Mouse (Mus musculus): ENCODE data around the gene Pdxk. TPM values are rescaled to one million over a fixed set of nuclear protein-coding genes. Genes with fewer than 3 reads are reported as not detected.

The Pdxk gene
- 56.0 and 66.7 TPM in 2 replicates for polyA plus RNA-seq (2015; fragmentation: Nextera tagmentation; extraction: Ambion mirVana)

DNA sequence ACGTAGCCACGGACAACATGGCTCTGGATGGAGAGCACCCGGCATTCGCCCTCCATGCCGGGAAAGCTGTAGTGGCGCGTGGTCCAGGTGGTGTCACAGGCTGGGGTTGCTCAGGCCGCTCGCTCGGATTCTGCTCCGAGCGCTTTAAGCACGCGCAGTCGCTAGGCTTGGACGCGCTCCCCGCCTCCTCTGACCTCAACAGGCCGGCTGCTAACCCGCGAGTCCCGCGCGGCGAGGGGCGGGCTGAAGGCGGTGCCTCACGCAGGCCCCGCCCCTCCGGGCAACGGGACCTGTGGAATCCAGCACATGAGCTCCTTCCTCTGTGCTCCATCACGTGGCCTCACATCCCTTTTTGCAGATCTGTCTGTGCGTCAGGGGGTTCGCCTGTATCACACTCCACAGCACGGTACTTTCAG, at the start of gene Pdxk:
Gene Pdxk, minus strand, starts transcription at position 184 of the 416 bp plus-strand sequence.

DNA sequence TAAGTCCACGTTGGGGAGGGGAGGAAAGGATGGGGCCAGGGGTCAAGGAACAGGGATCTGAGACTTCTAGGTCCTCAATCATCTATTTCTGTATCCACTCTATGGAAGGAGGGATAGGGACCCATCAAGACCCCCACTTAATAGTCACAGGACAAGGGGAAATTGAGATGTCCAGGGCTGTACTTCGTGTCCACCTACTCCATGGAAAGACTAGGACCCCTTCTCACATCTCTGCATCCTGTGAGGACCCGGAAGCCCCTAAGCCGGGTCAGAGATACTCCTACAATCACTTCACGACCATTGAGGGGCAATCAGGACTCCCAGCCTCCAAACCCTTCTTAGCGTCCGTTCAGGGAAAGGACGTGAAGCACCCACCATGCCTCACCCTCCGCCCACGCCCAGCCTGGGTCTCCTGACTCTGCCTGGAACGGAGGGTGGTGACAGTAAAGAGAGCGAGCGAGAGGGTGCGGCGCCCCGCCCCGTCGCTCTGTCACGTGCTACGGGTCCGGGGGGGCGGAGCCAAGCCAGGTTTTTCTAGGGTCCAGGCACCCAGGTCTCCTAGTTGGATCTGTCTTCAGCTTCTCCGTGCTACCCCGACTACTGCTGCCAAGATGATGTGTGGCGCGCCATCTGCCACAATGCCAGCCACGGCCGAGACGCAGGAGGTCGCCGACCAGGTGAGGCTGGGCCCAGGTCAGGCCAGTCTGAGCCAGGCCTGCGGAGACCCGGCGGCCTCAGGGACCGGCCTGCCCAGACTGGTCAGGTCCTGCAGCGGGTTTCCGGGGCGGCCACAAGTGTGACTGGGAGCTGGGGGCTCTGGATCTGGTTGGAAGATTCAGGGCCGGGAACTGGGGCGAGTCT, 39.4 kb downstream of the Pdxk start, which contains the start of gene Cstb:
Gene Cstb, plus strand, starts transcription at position 489 of the 861 bp plus-strand sequence.

DNA sequence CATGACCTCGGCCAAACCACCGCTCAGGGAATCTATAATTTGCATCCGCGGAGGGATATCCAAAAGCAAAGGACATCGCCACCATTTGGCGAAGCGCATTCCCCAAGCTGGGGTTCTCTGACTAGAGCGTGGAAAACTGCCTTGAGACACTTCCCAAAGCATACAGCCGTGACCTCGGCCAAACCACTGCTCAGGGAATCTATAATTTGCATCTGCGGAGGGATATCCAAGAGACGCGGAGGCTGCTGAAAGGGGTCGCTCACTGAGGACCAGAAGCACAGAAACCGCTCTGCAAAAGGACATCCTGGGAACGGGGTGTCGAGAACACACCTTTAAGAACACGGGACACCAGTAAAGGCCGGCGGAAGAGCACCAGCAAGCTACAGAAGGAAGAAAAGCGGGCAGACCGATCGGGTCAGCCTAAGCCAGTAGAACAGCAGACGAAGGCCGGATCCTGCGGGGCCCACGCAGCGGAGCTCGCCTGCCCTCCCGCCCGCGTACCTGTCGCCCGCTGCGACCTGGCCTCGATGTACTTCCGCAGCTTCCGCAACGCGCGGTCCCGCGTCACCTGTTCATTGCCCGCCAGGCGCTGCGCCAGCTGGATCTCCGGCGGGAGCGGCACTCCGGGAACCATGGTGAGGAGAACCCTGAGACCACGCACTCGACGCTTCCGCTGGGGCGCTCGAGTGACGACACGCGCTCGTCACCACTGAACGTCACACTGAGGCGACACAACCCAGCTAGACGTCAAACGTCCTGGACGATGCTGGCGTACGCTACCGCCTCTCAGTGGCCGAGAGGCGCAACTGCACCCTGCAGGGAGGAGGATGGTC, 52.2 kb downstream of the Pdxk start, which contains the start of gene Rrp1:
Gene Rrp1, minus strand, starts transcription at position 725 of the 833 bp plus-strand sequence.

Small RNA genes lying within 50 kb of the gene (microRNA-seq; reads per million reads assigned to microRNA genes)
- gene Mir6410 (not detected), gene Mir6907 (3.5 reads per million, percentile 3 among the genes with 10 or more reads in this experiment), gene Mir6908 (not detected)

Other genes with a start within 250 kb of the Pdxk start
- gene Trappc10, start 220.3 kb downstream of the Pdxk start, polyA plus RNA-seq (2015; fragmentation: Nextera tagmentation; extraction: Ambion mirVana) = 43.8 and 48.7 TPM in 2 replicates
- gene Agpat3, start 112.5 kb downstream of the Pdxk start, polyA plus RNA-seq (2015; fragmentation: Nextera tagmentation; extraction: Ambion mirVana) = 136 and 147 TPM in 2 replicates
- 395 and 440 TPM in 2 replicates for gene Rrp1, start 51.9 kb downstream of the Pdxk start, polyA plus RNA-seq (2015; fragmentation: Nextera tagmentation; extraction: Ambion mirVana)
- gene Cstb, start 39.3 kb downstream of the Pdxk start, polyA plus RNA-seq (2015; fragmentation: Nextera tagmentation; extraction: Ambion mirVana) = 130 and 172 TPM in 2 replicates
- gene Olfr1358, start 52.5 kb upstream of the Pdxk start, polyA plus RNA-seq (2015; fragmentation: Nextera tagmentation; extraction: Ambion mirVana) = not detected in 2 replicates
- 71.4 and 73.8 TPM in 2 replicates for gene Ilvbl, start 109.4 kb upstream of the Pdxk start, polyA plus RNA-seq (2015; fragmentation: Nextera tagmentation; extraction: Ambion mirVana)
- gene Syde1, start 127.0 kb upstream of the Pdxk start, polyA plus RNA-seq (2015; fragmentation: Nextera tagmentation; extraction: Ambion mirVana) = 3.4 and 3.8 TPM in 2 replicates
- not detected in 2 replicates for gene Olfr1357, start 153.1 kb upstream of the Pdxk start, polyA plus RNA-seq (2015; fragmentation: Nextera tagmentation; extraction: Ambion mirVana)